Mouse (Mus musculus) cortical plate, adult 2 months (tissue): ENCODE measurements around the gene Abcb1a.

Experiments
- CTCF ChIP-seq: fragments of 200-500 bp; IDR thresholded peaks from 2 replicates; pipeline ENCODE4 v1.5.1; 2011; ENCODE audit warnings: mild to moderate bottlenecking, control low read depth, low read length; ENCODE audit not compliant: insufficient read depth; ENCODE audit errors: extremely low read depth
- POLR2A ChIP-seq: fragments of 200-500 bp; IDR thresholded peaks from 2 replicates; pipeline ENCODE4 v1.6.1; 2011; ENCODE audit warnings: mild to moderate bottlenecking, low read length, control low read depth; ENCODE audit not compliant: insufficient read depth; ENCODE audit errors: extremely low read depth

DNA sequence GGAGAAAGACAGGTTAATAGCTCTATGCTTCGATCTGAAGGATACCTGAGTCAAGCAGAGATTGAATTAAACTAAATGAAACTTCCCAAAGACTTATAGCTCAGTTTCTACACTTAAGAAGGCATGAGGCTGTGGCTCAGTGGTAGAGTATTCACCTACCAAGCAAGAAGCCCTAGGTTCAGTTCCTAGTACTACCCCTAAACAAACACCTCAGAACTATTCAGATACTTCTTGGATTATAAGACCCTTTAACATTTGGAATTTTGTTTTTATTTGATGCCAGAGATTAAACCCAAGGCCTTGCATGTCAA, 16.0 kb downstream of the Abcb1a start:
- no peak for TF ChIP-seq POLR2A
- no peak for TF ChIP-seq CTCF
